Mouse (Mus musculus) forebrain, embryonic 11.5 days (tissue): ENCODE data around the gene Cd82. TPM values are rescaled to one million over a fixed set of nuclear protein-coding genes. Genes with fewer than 3 reads are reported as not detected.

Source experiments
- ATAC-seq: fragments of 200-750 bp; cut with Nextera tagmentation; replicated peaks from 2 replicates; pipeline ENCODE4 v1.8.0; 2017; ENCODE audit warnings: moderate TSS enrichment; ENCODE audit not compliant: low FRiP score
- DNase-seq: peaks from one replicate; pipeline ENCODE4 v3.0.0-alpha.2; 2017; ENCODE audit warnings: low spot score
- H3K27ac ChIP-seq: fragments of 300-500 bp; sonication (generic); 2 replicates; pipeline ENCODE4 v1.5.1; 2014; ENCODE audit warnings: low read depth, low read length
- H3K27me3 ChIP-seq: fragments of 300-500 bp; sonication (generic); 2 replicates; pipeline ENCODE4 v1.6.1; 2014; ENCODE audit warnings: mild to moderate bottlenecking, low read length, mixed read lengths; ENCODE audit not compliant: control insufficient read depth, insufficient read depth
- H3K36me3 ChIP-seq: fragments of 300-500 bp; sonication (generic); 2 replicates; pipeline ENCODE4 v1.6.1; 2014; ENCODE audit warnings: mild to moderate bottlenecking, low read length, moderate library complexity, mixed read lengths; ENCODE audit not compliant: control insufficient read depth, insufficient read depth
- H3K4me1 ChIP-seq: fragments of 300-500 bp; sonication (generic); replicated peaks from 2 replicates; pipeline ENCODE4 v1.6.1; 2014; ENCODE audit warnings: low read length, mixed read lengths; ENCODE audit not compliant: control insufficient read depth, insufficient read depth
- H3K4me2 ChIP-seq: fragments of 300-500 bp; sonication (generic); 2 replicates; pipeline ENCODE4 v1.6.1; 2014; ENCODE audit warnings: low read depth, mild to moderate bottlenecking, low read length, moderate library complexity, mixed read lengths; ENCODE audit not compliant: severe bottlenecking
- H3K4me3 ChIP-seq: fragments of 300-500 bp; sonication (generic); 2 replicates; pipeline ENCODE4 v1.5.1; 2014; ENCODE audit warnings: low read depth, low read length
- H3K9ac ChIP-seq: fragments of 300-500 bp; sonication (generic); 2 replicates; pipeline ENCODE4 v1.6.1; 2014; ENCODE audit warnings: low read length
- H3K9me3 ChIP-seq: fragments of 300-500 bp; sonication (generic); 2 replicates; pipeline ENCODE4 v1.6.1; 2016; ENCODE audit warnings: low read length, mixed read lengths; ENCODE audit not compliant: control insufficient read depth
- WGBS: fragments of 180-500 bp; shearing (Covaris S2); extraction: QIAGEN DNeasy Blood & Tissue Kit; methylation state at CpG from one replicate; pipeline ENCODE4 v1.1.7; 2014; 5-methylcytosine and 5-hydroxymethylcytosine counted together
- polyA plus RNA-seq: library from polyadenylated mRNA; unstranded; fragments of >200 nt; fragmentation: Nextera tagmentation; extraction: Ambion mirVana; gene quantifications from 2 replicates; pipeline ENCODE4 v1.2.1, GENCODE M21; 2014

The Cd82 gene
- polyA plus RNA-seq = 4.5 and 5.2 TPM in 2 replicates

- Histone ChIP-seq H3K27ac (no peak within 1 kb of the TSS), H3K4me2 (peak within 1 kb of the TSS; percentile 86), H3K27me3 (peaks cover 9% of the 10 kb centered on the region), H3K9ac (peak within 1 kb of the TSS; percentile 46), H3K9me3 (no peaks in the 10 kb centered on the region), H3K36me3 (no peaks in the 10 kb centered on the region), H3K4me3 (peak within 1 kb of the TSS; percentile 41), H3K4me1 (peaks cover 5% of the 10 kb centered on the region; the same call in 1 of the 2 replicates)
- ATAC-seq = peak; percentile 85
- peak; percentile 84 for DNase-seq
- under 1% methylated on average over 20 of the region's 20 CpGs for WGBS
Measured at GRCm38 (mm10) chr2:93462760-93463159, at the start of gene Cd82. Gene Cd82, minus strand, starts transcription at chr2:93463140.

GRCm38 (mm10) chr2:93512130-93512529, 49.2 kb upstream of the Cd82 start:
- 65% methylated on average over 7 of the region's 7 CpGs for WGBS
- Histone ChIP-seq H3K9ac (no peak overlapping the region), H3K4me1 (no peaks in the 10 kb centered on the region), H3K4me2 (no peak overlapping the region), H3K4me3 (no peak overlapping the region), H3K27ac (no peak overlapping the region), H3K36me3 (no peaks in the 10 kb centered on the region), H3K27me3 (no peaks in the 10 kb centered on the region), H3K9me3 (no peaks in the 10 kb centered on the region)
- ATAC-seq (no peak), DNase-seq (no peak)

GRCm38 (mm10) chr2:93510839-93511238, 47.9 kb upstream of the Cd82 start:
- H3K4me2 ChIP-seq = no peak overlapping the region
- no peaks in the 10 kb centered on the region for H3K4me1 ChIP-seq
- no peak overlapping the region for H3K27ac ChIP-seq
- no peak overlapping the region for H3K4me3 ChIP-seq
- no peaks in the 10 kb centered on the region for H3K27me3 ChIP-seq
- DNase-seq = no peak
- no peak overlapping the region for H3K9ac ChIP-seq
- H3K36me3 ChIP-seq = no peaks in the 10 kb centered on the region
- WGBS = 89% methylated on average over 1 of the region's 1 CpGs
- no peaks in the 10 kb centered on the region for H3K9me3 ChIP-seq
- ATAC-seq = no peak

GRCm38 (mm10) chr2:93509777-93510750, 47.1 kb upstream of the Cd82 start:
- H3K36me3 ChIP-seq = no peaks in the 10 kb centered on the region
- no peaks in the 10 kb centered on the region for H3K4me1 ChIP-seq
- H3K9ac ChIP-seq = no peak overlapping the region
- no peak overlapping the region for H3K4me2 ChIP-seq
- 88% methylated on average over 12 of the region's 12 CpGs for WGBS
- H3K4me3 ChIP-seq = no peak overlapping the region
- DNase-seq = no peak
- H3K27ac ChIP-seq = no peak overlapping the region
- H3K27me3 ChIP-seq = no peaks in the 10 kb centered on the region
- no peaks in the 10 kb centered on the region for H3K9me3 ChIP-seq
- no peak for ATAC-seq

- Histone ChIP-seq H3K4me1 (no peaks in the 10 kb centered on the region), H3K9me3 (no peaks in the 10 kb centered on the region), H3K27ac (no peak overlapping the region), H3K36me3 (no peaks in the 10 kb centered on the region), H3K27me3 (no peaks in the 10 kb centered on the region), H3K9ac (no peak overlapping the region), H3K4me3 (no peak overlapping the region), H3K4me2 (no peak overlapping the region)
- 89% methylated on average over 6 of the region's 6 CpGs for WGBS
- no peak for ATAC-seq
- no peak for DNase-seq
Measured at GRCm38 (mm10) chr2:93505091-93505490, 42.2 kb upstream of the Cd82 start.

- Histone ChIP-seq H3K27me3 (no peaks in the 10 kb centered on the region), H3K4me3 (no peak overlapping the region), H3K36me3 (no peaks in the 10 kb centered on the region), H3K9ac (no peak overlapping the region), H3K4me2 (no peak overlapping the region), H3K4me1 (no peaks in the 10 kb centered on the region), H3K9me3 (no peaks in the 10 kb centered on the region), H3K27ac (no peak overlapping the region)
- ATAC-seq (no peak), DNase-seq (no peak)
- 84% methylated on average over 4 of the region's 4 CpGs for WGBS
Measured at GRCm38 (mm10) chr2:93503353-93503752, 40.4 kb upstream of the Cd82 start.

- Histone ChIP-seq H3K4me2 (no peak overlapping the region), H3K4me3 (no peak overlapping the region), H3K4me1 (no peaks in the 10 kb centered on the region), H3K27me3 (no peaks in the 10 kb centered on the region), H3K27ac (no peak overlapping the region), H3K36me3 (no peaks in the 10 kb centered on the region), H3K9me3 (no peaks in the 10 kb centered on the region), H3K9ac (no peak overlapping the region)
- 73% methylated on average over 10 of the region's 10 CpGs for WGBS
- no peak for ATAC-seq
- no peak for DNase-seq
Measured at GRCm38 (mm10) chr2:93501303-93501702, 38.4 kb upstream of the Cd82 start.

- WGBS = 92% methylated on average over 5 of the region's 5 CpGs
- ATAC-seq (no peak), DNase-seq (no peak)
- Histone ChIP-seq H3K36me3 (no peaks in the 10 kb centered on the region), H3K4me3 (no peak overlapping the region), H3K4me2 (no peak overlapping the region), H3K9me3 (no peaks in the 10 kb centered on the region), H3K9ac (no peak overlapping the region), H3K4me1 (no peaks in the 10 kb centered on the region), H3K27ac (no peak overlapping the region), H3K27me3 (no peaks in the 10 kb centered on the region)
Measured at GRCm38 (mm10) chr2:93497221-93497620, 34.3 kb upstream of the Cd82 start.

GRCm38 (mm10) chr2:93495170-93495569, 32.2 kb upstream of the Cd82 start:
- Histone ChIP-seq H3K4me1 (no peaks in the 10 kb centered on the region), H3K9me3 (no peaks in the 10 kb centered on the region), H3K4me3 (no peak overlapping the region), H3K36me3 (no peaks in the 10 kb centered on the region), H3K9ac (no peak overlapping the region), H3K27me3 (no peaks in the 10 kb centered on the region), H3K4me2 (no peak overlapping the region), H3K27ac (no peak overlapping the region)
- 80% methylated on average over 3 of the region's 3 CpGs for whole genome bisulfite sequencing
- no peak for DNase-seq
- ATAC-seq = no peak
